Mouse (Mus musculus): ENCODE results near the gene 2310033P09Rik.
A peak's percentile ranks its signal among the peaks of the same experiment; 100 is the strongest.

Gene 2310033P09Rik

DNA sequence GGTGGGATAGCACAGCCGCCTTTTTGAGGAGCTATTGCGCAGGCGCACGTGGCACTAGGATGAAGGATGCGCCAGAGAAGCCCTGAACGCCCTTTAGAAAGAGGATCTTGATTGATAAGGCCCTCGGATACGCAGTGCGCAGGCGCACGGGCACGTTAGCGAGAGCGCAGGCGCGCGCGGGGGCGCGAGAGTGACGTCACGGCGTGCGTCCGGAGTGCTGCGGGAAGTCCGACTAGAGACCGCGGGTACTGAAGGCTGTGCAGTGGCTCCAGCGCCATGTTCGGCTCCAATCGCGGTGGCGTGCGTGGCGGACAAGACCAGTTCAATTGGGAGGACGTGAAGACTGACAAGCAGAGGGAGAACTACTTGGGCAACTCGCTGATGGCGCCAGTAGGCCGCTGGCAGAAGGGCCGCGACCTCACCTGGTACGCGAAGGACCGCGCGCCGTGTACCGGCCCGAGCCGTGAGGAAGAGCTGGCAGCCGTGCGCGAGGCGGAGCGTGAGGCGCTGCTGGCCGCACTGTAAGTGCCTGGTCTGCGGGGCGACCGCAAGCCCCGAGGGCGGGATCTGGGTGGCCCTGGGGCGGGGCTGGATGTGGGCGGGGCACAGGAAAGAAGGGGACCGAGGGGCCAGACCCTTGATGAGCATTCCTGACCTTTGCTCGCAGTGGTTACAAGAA is at the start of gene 2310033P09Rik:
Gene 2310033P09Rik (plus strand): TSS at position 169 of the 679 bp plus-strand sequence.
- DNase-seq, result peak; percentile 95

GRCm38 (mm10) chr11:59159099-59159498 is 49.0 kb upstream of the 2310033P09Rik start:
- DNase-seq, result no peak

- DNase-seq, result no peak
Measured at GRCm38 (mm10) chr11:59159558-59159957, 48.6 kb upstream of the 2310033P09Rik start.

GRCm38 (mm10) chr11:59161398-59161797 is 46.7 kb upstream of the 2310033P09Rik start:
- DNase-seq, result no peak

DNA sequence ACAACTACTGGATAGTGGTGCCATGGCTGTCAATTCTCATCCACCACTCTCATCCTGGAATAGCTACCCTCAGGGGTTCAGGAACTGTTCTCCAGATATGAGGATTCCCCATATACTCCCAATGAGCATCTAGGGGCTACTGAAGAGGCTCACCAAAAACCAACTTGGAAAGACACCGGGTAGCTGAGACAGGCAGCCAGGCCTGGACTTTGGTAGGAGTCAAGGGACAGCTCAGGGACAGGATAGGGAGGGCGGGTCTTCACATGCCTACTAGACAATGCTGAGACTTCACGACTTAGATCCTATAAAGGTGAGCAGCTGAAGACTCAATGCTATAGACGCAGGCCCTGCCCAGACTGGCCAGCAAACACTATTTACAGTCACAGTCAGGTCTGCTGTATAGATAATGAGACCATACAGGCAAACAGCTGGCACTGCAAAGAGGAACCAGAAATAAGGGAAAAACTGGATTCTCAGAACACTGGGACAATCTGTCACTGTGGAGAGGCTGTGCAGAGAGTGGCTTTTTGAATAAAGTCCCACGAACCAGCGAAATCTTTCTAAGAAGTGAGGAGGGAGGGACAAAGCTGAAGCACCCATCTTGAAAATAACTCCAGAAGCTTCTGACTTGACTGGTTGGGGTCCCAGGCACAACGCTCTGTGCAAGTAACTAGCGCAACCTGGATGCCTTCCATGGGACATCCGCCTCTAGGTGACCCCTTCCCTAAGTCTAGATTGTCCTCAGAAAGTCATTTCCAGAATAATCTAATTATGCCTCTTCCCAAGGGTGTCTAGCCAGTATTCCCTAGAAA is 45.5 kb upstream of the 2310033P09Rik start:
- DNase-seq, result no peak

GRCm38 (mm10) chr11:59163255-59164236 is 44.6 kb upstream of the 2310033P09Rik start, which contains the start of gene Iba57:
Gene Iba57 (minus strand): TSS chr11:59163739.
- peak; percentile 99 for DNase-seq

GRCm38 (mm10) chr11:59164384-59164783 is 43.7 kb upstream of the 2310033P09Rik start:
- DNase-seq, result no peak

GRCm38 (mm10) chr11:59165616-59166241 is 42.4 kb upstream of the 2310033P09Rik start:
- no peak for DNase-seq

DNA sequence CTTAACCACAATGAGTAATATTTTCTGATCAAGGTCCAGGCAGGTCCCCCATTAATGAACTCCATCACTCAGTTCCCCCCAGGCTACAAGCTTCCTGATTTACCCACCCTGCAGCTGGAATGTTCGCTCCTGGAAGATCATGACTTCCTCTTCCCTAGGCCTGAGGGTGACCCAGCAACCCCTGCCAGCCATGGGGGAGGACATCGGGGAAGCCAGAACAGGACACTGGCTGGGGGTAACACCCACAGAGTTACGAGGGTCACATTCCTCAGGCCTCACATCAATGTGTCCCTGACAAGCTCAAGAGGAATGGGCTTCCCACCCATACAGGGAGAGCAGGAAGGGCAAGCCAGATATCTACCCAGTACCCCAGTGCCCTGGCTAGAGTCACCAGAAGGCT is 38.3 kb upstream of the 2310033P09Rik start:
- no peak for DNase-seq

DNA sequence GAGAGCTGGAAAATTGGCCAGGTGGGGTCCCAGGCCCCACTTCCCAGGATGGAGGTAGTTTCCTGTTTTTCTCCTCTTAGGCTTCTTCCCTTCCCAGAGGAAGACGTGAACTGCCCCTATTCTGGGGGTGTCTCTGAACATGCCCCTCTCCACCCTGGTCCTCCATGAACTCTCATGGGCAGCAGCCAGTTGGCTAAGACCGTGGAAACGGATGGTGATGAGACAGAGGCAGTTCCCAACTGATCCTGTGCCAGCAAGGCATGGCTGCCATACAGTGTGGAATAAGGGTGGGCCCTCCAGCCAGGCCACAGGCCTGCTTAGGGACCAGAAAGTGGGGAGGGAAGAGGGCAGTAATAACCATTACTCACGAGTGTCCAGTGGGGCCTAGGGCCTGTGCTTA is 37.6 kb upstream of the 2310033P09Rik start:
- DNase-seq, result no peak

- no peak for DNase-seq
Measured at GRCm38 (mm10) chr11:59174189-59174838, 33.8 kb upstream of the 2310033P09Rik start.

GRCm38 (mm10) chr11:59176475-59176874 is 31.6 kb upstream of the 2310033P09Rik start:
- no peak for DNase-seq

GRCm38 (mm10) chr11:59176921-59177320 is 31.2 kb upstream of the 2310033P09Rik start:
- no peak for DNase-seq

DNA sequence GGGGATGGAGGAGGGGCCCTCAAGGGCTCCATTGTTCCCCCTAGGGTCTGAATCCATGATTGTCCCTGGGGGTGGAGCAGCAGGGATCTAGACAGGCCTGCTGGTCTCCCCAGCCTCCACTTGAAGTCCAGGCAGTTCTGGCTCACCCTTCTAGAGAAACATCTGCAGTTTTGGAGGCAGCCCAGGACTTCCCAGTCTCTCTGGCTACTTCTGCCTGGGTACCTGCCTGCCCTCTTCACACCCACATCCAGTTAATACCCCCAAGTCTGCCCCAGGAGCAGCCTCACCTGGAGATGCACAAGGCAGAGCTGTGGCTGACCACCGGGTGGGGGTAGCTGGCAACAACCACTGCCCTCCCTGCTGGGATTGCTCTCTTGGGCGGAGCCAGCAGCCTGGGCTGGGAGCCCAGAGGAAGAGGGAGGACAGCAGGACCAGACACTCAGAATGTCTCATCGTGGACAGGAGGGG is 25.2 kb upstream of the 2310033P09Rik start, which contains the start of gene Gjc2:
Gene Gjc2 (minus strand): TSS at position 350 of the 468 bp plus-strand sequence.
- DNase-seq, result peak; percentile 53

- peak; percentile 56 for DNase-seq
Measured at GRCm38 (mm10) chr11:59183821-59184220, 24.3 kb upstream of the 2310033P09Rik start.

GRCm38 (mm10) chr11:59185490-59185889 is 22.6 kb upstream of the 2310033P09Rik start:
- no peak for DNase-seq

- no peak for DNase-seq
Measured at GRCm38 (mm10) chr11:59187706-59188105, 20.4 kb upstream of the 2310033P09Rik start.

DNA sequence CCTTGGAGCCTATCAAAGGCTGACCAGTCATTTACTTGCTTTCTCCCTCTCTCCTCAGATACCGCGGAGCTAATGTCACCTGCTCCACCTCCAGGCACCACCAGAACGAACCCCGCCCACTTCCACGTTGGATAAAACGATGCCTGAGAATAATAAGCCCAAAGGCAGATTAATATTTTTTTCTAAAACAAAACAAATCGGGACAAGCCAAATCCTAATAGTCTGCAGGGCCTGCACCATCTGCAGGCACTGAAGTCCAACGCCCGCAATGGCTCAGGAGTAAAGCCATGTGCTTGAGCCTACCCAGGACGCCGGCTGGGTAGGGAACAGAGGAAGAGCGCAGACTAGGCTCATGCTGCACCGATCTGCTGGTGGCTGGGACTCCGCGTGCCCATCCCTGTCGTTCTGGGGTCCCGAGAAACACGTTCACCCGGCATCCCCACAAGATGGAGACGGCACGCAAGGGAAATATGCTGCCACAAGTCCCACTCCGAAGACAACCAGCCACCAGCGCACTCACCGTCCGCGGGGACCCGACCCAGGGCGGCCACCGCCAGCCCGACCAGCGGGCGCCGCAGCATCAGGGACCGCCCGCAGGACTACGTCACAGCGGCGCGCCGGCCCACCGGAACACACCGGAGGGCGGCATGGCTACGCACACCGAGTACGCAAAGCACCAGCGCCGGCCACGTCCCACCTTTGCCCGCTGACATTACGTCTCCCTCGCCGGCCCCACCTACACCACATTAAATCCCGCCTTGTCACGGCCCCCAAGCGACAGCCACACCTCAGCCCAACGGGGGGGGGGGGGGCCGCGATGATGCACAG is 16.7 kb upstream of the 2310033P09Rik start:
- DNase-seq, result peak; percentile 95

GRCm38 (mm10) chr11:59192059-59192386 is 16.1 kb upstream of the 2310033P09Rik start, which contains the start of gene Guk1:
Gene Guk1 (minus strand): TSS chr11:59192212.
- no peak for DNase-seq

- no peak for DNase-seq
Measured at GRCm38 (mm10) chr11:59196230-59196629, 11.9 kb upstream of the 2310033P09Rik start.

Data from right cerebral cortex, adult 18-20 months (tissue).